Mouse (Mus musculus): ENCODE measurements around the gene Babam2. TPM values are rescaled to one million over a fixed set of nuclear protein-coding genes. Genes with fewer than 3 reads are reported as not detected.

The Babam2 gene
- polyA plus RNA-seq, 2 experiments = 15.3 to 21.2 TPM

DNA sequence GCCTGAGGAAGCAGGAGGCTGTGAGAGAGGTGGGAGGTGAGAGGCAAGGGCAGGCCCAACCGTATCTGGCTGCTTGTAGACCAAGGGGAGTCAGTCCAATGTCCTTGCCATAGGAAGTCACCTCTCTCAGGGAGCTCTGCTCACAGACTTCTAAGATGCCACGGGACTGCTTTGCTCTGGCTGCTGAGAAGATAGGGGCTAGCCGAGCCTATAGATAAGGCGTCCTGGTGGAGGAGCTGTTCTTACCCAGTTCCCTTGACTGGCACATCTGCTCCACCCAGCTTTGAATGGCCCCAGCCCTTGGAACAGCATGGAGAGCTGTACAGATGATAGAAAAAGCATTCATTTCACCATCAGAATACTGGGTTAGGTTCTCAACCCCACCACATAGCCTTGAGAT, 335.7 kb downstream of the Babam2 start:
- Histone ChIP-seq H3K4me3 (ENCODE audit: insufficient read depth in 1 of 2, low read depth in 2 of 2, low read length in 2 of 2) (no peak overlapping the region), H3K9ac (replicated peaks) (no peak overlapping the region), H3K9me3 (ENCODE audit: control insufficient read depth, low read length) (no peaks in the 10 kb centered on the region), H3K4me1 (replicated peaks; ENCODE audit: control insufficient read depth in 2 of 2, insufficient read depth in 2 of 2, low read length in 1 of 2) (peaks cover 0 to 7% of the 10 kb centered on the region in 2 experiments; a peak in 2 of 4 replicates), H3K27me3 (ENCODE audit: control insufficient read depth, insufficient read depth, low read length) (no peaks in the 10 kb centered on the region), H3K36me3 (replicated peaks; ENCODE audit: control insufficient read depth, insufficient read depth, low read depth) (no peaks in the 10 kb centered on the region), H3K27ac (no peak overlapping the region), H3K4me2 (ENCODE audit: low read depth) (no peak overlapping the region)
- 11% methylated on average over 4 of the region's 4 CpGs for WGBS (ENCODE audit: insufficient replicate concordance)
- DNase-seq (ENCODE audit: low read depth in 3 of 3, low spot score in 3 of 3) (peak in 2 of 3 experiments; percentile 3 to 7), ATAC-seq (ENCODE audit: insufficient read depth) (no peak)
- TF ChIP-seq EP300 (IDR thresholded peaks at IDR 0.05; ENCODE audit: low read depth) (no peak), CTCF (IDR thresholded peaks at IDR 0.05; ENCODE audit: low read depth) (no peak)

DNA sequence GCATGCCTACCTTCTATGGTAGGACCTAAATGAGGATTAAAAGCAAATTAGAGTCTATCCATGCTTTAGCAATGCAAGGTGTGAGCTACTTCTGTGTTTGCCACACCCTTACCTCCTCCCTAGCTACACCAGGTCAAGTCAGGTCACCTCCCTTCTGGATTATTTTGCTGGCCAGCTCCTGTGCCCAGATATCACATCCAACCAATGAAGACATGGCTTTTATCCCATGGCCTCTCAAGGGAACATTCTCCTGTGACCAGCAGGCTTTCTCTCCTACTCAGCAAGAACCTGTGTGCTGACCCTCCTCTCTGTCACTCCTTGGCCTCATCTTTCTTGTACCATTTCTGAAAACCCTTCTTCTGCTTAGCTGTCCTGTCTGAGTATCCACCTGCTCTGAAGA, 336.1 kb downstream of the Babam2 start:
- Histone ChIP-seq H3K36me3 (replicated peaks; ENCODE audit: control insufficient read depth, insufficient read depth, low read depth) (no peaks in the 10 kb centered on the region), H3K27me3 (ENCODE audit: control insufficient read depth, insufficient read depth, low read length) (no peaks in the 10 kb centered on the region), H3K9me3 (ENCODE audit: control insufficient read depth, low read length) (no peaks in the 10 kb centered on the region), H3K27ac (no peak overlapping the region), H3K4me2 (ENCODE audit: low read depth) (no peak overlapping the region), H3K4me1 (replicated peaks; ENCODE audit: control insufficient read depth in 2 of 2, insufficient read depth in 2 of 2, low read length in 1 of 2) (peaks cover 0 to 7% of the 10 kb centered on the region in 2 experiments; a peak in 2 of 4 replicates), H3K4me3 (ENCODE audit: insufficient read depth in 1 of 2, low read depth in 2 of 2, low read length in 2 of 2) (no peak overlapping the region), H3K9ac (replicated peaks) (no peak overlapping the region)
- DNase-seq (ENCODE audit: low read depth in 3 of 3, low spot score in 3 of 3) (no peak), ATAC-seq (ENCODE audit: insufficient read depth) (no peak)
- no peak for TF ChIP-seq EP300 (IDR thresholded peaks at IDR 0.05; ENCODE audit: low read depth)
- TF ChIP-seq CTCF (IDR thresholded peaks at IDR 0.05; ENCODE audit: low read depth) = no peak

- no peak overlapping the region for H3K27ac ChIP-seq
- peaks cover 0 to 7% of the 10 kb centered on the region in 2 experiments; a peak in 2 of 4 replicates for H3K4me1 ChIP-seq (replicated peaks; ENCODE audit: control insufficient read depth in 2 of 2, insufficient read depth in 2 of 2, low read length in 1 of 2)
- DNase-seq (ENCODE audit: low read depth in 3 of 3, low spot score in 3 of 3) (no peak), ATAC-seq (ENCODE audit: insufficient read depth) (no peak)
- no peak for TF ChIP-seq CTCF (IDR thresholded peaks at IDR 0.05; ENCODE audit: low read depth)
- TF ChIP-seq EP300 (IDR thresholded peaks at IDR 0.05; ENCODE audit: low read depth) = no peak
- H3K9ac ChIP-seq (replicated peaks) = no peak overlapping the region
- no peaks in the 10 kb centered on the region for H3K9me3 ChIP-seq (ENCODE audit: control insufficient read depth, low read length)
- no peaks in the 10 kb centered on the region for H3K27me3 ChIP-seq (ENCODE audit: control insufficient read depth, insufficient read depth, low read length)
- no peak overlapping the region for H3K4me3 ChIP-seq (ENCODE audit: insufficient read depth in 1 of 2, low read depth in 2 of 2, low read length in 2 of 2)
- H3K4me2 ChIP-seq (ENCODE audit: low read depth) = no peak overlapping the region
- H3K36me3 ChIP-seq (replicated peaks; ENCODE audit: control insufficient read depth, insufficient read depth, low read depth) = no peaks in the 10 kb centered on the region
- 64% methylated on average over 8 of the region's 8 CpGs for WGBS (ENCODE audit: insufficient replicate concordance)
Observed at GRCm38 (mm10) chr5:32034475-32035054, 337.1 kb downstream of the Babam2 start.

DNA sequence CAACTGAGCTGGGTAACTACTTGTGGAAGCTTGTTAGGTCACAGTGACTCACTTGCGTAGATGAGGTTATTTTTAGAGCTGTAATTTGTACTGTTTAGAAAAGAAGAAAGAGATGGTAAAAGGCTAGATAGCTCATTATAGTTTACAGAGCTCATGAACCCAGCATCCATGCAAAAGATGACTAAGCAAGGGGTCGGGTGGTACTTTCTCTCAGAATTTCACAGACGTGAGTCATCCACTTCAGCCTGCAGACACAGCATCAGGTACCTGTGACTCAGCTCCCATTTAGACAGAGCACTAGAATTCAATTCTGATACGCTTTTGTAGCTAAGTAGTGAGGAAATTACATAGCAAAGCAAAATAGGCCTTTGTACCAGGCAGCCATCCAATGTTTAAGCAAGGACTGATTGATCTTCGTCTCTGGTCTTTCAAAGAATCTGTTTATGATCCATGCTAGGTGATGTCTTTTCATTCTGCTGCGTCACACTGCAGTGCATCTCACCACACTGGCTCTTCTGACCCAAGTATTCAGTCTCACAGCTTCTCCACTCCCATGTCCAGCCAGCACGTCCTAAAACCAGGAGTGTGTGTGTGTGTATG, 338.3 kb downstream of the Babam2 start:
- Histone ChIP-seq H3K27ac (no peak overlapping the region), H3K4me2 (ENCODE audit: low read depth) (no peak overlapping the region), H3K36me3 (replicated peaks; ENCODE audit: control insufficient read depth, insufficient read depth, low read depth) (no peaks in the 10 kb centered on the region), H3K9ac (replicated peaks) (no peak overlapping the region), H3K27me3 (ENCODE audit: control insufficient read depth, insufficient read depth, low read length) (no peaks in the 10 kb centered on the region), H3K4me3 (ENCODE audit: insufficient read depth in 1 of 2, low read depth in 2 of 2, low read length in 2 of 2) (no peak overlapping the region), H3K4me1 (replicated peaks; ENCODE audit: control insufficient read depth in 2 of 2, insufficient read depth in 2 of 2, low read length in 1 of 2) (peaks cover 0 to 7% of the 10 kb centered on the region in 2 experiments; a peak in 2 of 4 replicates), H3K9me3 (ENCODE audit: control insufficient read depth, low read length) (no peaks in the 10 kb centered on the region)
- ATAC-seq (ENCODE audit: insufficient read depth) (no peak), DNase-seq (ENCODE audit: low read depth in 3 of 3, low spot score in 3 of 3) (no peak)
- 54% methylated on average over 7 of the region's 7 CpGs for WGBS (ENCODE audit: insufficient replicate concordance)
- TF ChIP-seq EP300 (IDR thresholded peaks at IDR 0.05; ENCODE audit: low read depth) (no peak), CTCF (IDR thresholded peaks at IDR 0.05; ENCODE audit: low read depth) (no peak)

DNA sequence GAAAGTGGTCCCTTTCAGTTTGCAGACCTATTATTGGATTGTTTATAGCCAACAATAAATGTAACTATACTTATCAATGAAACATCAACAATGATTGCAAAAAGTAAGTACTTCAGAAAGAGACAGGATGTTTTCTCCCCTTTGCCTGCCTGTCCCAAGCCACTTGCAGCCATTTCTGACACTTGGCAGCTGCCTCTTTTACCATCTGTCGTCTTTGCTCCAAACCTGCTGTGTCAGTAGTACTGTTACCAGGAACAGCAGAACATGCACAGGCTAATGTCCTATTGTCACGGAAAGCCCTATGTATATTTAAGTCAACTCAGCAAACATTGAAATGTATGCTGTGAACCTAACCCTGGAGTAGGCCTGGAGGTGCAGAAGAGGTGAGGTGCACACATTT, 339.4 kb downstream of the Babam2 start:
- no peaks in the 10 kb centered on the region for H3K36me3 ChIP-seq (replicated peaks; ENCODE audit: control insufficient read depth, insufficient read depth, low read depth)
- no peak overlapping the region for H3K4me3 ChIP-seq (ENCODE audit: insufficient read depth in 1 of 2, low read depth in 2 of 2, low read length in 2 of 2)
- no peak overlapping the region for H3K4me2 ChIP-seq (ENCODE audit: low read depth)
- DNase-seq (ENCODE audit: low read depth in 3 of 3, low spot score in 3 of 3) (no peak), ATAC-seq (ENCODE audit: insufficient read depth) (no peak)
- H3K27me3 ChIP-seq (ENCODE audit: control insufficient read depth, insufficient read depth, low read length) = no peaks in the 10 kb centered on the region
- H3K27ac ChIP-seq = no peak overlapping the region
- H3K9me3 ChIP-seq (ENCODE audit: control insufficient read depth, low read length) = no peaks in the 10 kb centered on the region
- peaks cover 0 to 7% of the 10 kb centered on the region in 2 experiments; a peak in 2 of 4 replicates for H3K4me1 ChIP-seq (replicated peaks; ENCODE audit: control insufficient read depth in 2 of 2, insufficient read depth in 2 of 2, low read length in 1 of 2)
- TF ChIP-seq EP300 (IDR thresholded peaks at IDR 0.05; ENCODE audit: low read depth) (no peak), CTCF (IDR thresholded peaks at IDR 0.05; ENCODE audit: low read depth) (no peak)
- 66% methylated on average over 2 of the region's 2 CpGs for WGBS (ENCODE audit: insufficient replicate concordance)
- H3K9ac ChIP-seq (replicated peaks) = no peak overlapping the region
